Mouse (Mus musculus) ES-E14 (cell line): Measurements from ENCODE around the gene Spef2.

Experiments used
- CHD2 ChIP-seq: IDR thresholded peaks from 2 replicates; pipeline ENCODE4 v1.6.1; 2014; ENCODE audit warnings: mild to moderate bottlenecking, low read depth, low read length, inconsistent platforms
- HCFC1 ChIP-seq: IDR thresholded peaks from 2 replicates; pipeline ENCODE4 v1.6.1; 2012; ENCODE audit warnings: low read length, inconsistent platforms, borderline replicate concordance; ENCODE audit not compliant: insufficient read depth
- MAFK ChIP-seq: IDR thresholded peaks from 2 replicates; pipeline ENCODE4 v1.6.1; 2014; ENCODE audit warnings: mild to moderate bottlenecking, low read depth, low read length, inconsistent platforms; ENCODE audit not compliant: insufficient read depth
- ZC3H11A ChIP-seq: IDR thresholded peaks from 2 replicates; pipeline ENCODE4 v1.6.1; 2012; ENCODE audit warnings: low read depth, mild to moderate bottlenecking, inconsistent platforms, low read length, borderline replicate concordance
- ZNF384 ChIP-seq: IDR thresholded peaks from 2 replicates; pipeline ENCODE4 v1.6.1; 2012; ENCODE audit warnings: low read depth, low read length, inconsistent platforms

- TF ChIP-seq MAFK = no peak
- TF ChIP-seq ZC3H11A = no peak
- no peak for TF ChIP-seq HCFC1
- TF ChIP-seq ZNF384 = no peak
- no peak for TF ChIP-seq CHD2
Measured at GRCm38 (mm10) chr15:9747410-9748104, 1.1 kb downstream of the Spef2 start.
